13 mouse cellular contexts compared by ENCODE assay signal in the genomic region with DNA sequence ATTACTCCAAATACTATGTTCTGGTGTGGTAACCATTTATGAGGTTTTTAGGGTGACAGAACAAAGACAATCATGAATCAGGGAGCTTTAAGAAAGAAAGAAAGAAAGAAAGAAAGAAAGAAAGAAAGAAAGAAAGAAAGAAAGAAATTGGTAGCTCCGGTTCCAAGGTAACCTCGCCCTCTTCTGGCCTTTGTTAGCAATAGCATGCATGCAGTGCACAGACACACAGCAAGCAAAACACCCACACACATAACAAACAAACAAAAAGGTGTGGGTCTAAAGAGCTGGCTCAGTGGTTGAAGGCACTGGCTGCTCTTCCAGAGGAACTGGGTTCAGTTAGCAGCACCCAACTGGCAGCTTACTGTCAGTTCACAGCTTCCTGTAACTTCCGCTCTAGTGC. TPM values are rescaled to one million over a fixed set of nuclear protein-coding genes. Genes with fewer than 3 reads are reported as not detected.
DNase-seq lines count a peak whose midpoint lies in the region; ATAC-seq and TF ChIP-seq lines count a peak whose summit lies in the region.
"Had no signal": no experiment of that assay in that cellular context is flagged by ENCODE, and none has a peak within 500 bp of the region (broad histone marks: within the 10 kb centered on the region; RNA-seq: fewer than 3 reads in every experiment).

No protein-coding gene starts in this region.

- H3K27ac ChIP-seq in heart, postnatal 0 days (ENCODE audit: low read depth): no peak overlapping the region
- no peak overlapping the region for H3K27ac ChIP-seq in heart, embryonic 11.5 days (ENCODE audit: low read depth, low read length)
- no peak overlapping the region for H3K27ac ChIP-seq in midbrain, postnatal 0 days (ENCODE audit: low read depth, low read length)
- no peak overlapping the region for H3K27ac ChIP-seq in midbrain, embryonic 10.5 days (replicated peaks)
- no peak overlapping the region for H3K27ac ChIP-seq in stomach, postnatal 0 days (replicated peaks)
- H3K27ac ChIP-seq: macrophage had no signal

- no peaks in the 10 kb centered on the region for H3K9me3 ChIP-seq in heart, postnatal 0 days (replicated peaks; ENCODE audit: control insufficient read depth, low read length)
- no peaks in the 10 kb centered on the region for H3K9me3 ChIP-seq in heart, embryonic 11.5 days (replicated peaks; ENCODE audit: control insufficient read depth, low read length)
- no peaks in the 10 kb centered on the region for H3K9me3 ChIP-seq in midbrain, postnatal 0 days (ENCODE audit: low read length)
- H3K9me3 ChIP-seq in midbrain, embryonic 10.5 days (replicated peaks): no peaks in the 10 kb centered on the region
- H3K9me3 ChIP-seq in stomach, postnatal 0 days (ENCODE audit: control insufficient read depth, low read length): no peaks in the 10 kb centered on the region

- TF ChIP-seq EP300 in heart, postnatal 0 days (IDR thresholded peaks at IDR 0.05; ENCODE audit: low read depth): no peak
- no peak for TF ChIP-seq EP300 in stomach, postnatal 0 days (optimal IDR thresholded peaks at IDR 0.05)

- no peak overlapping the region for H3K4me2 ChIP-seq in heart, postnatal 0 days (ENCODE audit: low read depth, low read length)
- H3K4me2 ChIP-seq in heart, embryonic 11.5 days: no peak overlapping the region
- H3K4me2 ChIP-seq in midbrain, postnatal 0 days (ENCODE audit: low read depth, low read length, poor library complexity, severe bottlenecking): no peak overlapping the region
- no peak overlapping the region for H3K4me2 ChIP-seq in stomach, postnatal 0 days (replicated peaks; ENCODE audit: low read depth)

- ATAC-seq in heart, postnatal 0 days (ENCODE audit: insufficient read depth, low read depth): no peak
- no peak for ATAC-seq in heart, embryonic 11.5 days (replicated peaks; ENCODE audit: insufficient number of reproducible peaks, low FRiP score, low TSS enrichment)
- no peak for ATAC-seq in midbrain, postnatal 0 days (ENCODE audit: low FRiP score)
- no peak for ATAC-seq in stomach, postnatal 0 days (ENCODE audit: low FRiP score, low TSS enrichment)
- ATAC-seq: forebrain, embryonic 14.5 days had no signal

- no peak overlapping the region for H3K9ac ChIP-seq in heart, postnatal 0 days (replicated peaks; ENCODE audit: low read depth, low read length)
- H3K9ac ChIP-seq in heart, embryonic 11.5 days (ENCODE audit: low read depth, low read length): no peak overlapping the region
- no peak overlapping the region for H3K9ac ChIP-seq in midbrain, postnatal 0 days (replicated peaks; ENCODE audit: low read length, poor library complexity, severe bottlenecking)
- no peak overlapping the region for H3K9ac ChIP-seq in stomach, postnatal 0 days (ENCODE audit: low read length)

- DNase-seq in heart, postnatal 0 days (ENCODE audit: low spot score): no peak
- DNase-seq in midbrain, postnatal 0 days (ENCODE audit: low spot score): no peak
- DNase-seq in midbrain, embryonic 10.5 days (ENCODE audit: low spot score): no peak
- peak; percentile 46 for DNase-seq in ZHBTc4 (ENCODE audit: low read depth, low spot score)
- no peak for DNase-seq in stomach, postnatal 0 days (ENCODE audit: low spot score)
- no peak for DNase-seq in layer of hippocampus, adult 9-11 months
- no peak for DNase-seq in ovary, postnatal 10 days (ENCODE audit: low spot score)
- DNase-seq: adrenal gland, adult 2 months; cerebellum, adult 11 months; gastrocnemius, postnatal 36 days had no signal

- 74% methylated on average over 3 of the region's 3 CpGs for WGBS in heart, postnatal 0 days
- WGBS in heart, embryonic 11.5 days (ENCODE audit: insufficient replicate concordance): 61% methylated on average over 3 of the region's 3 CpGs
- 75% methylated on average over 3 of the region's 3 CpGs for WGBS in midbrain, postnatal 0 days
- 74% methylated on average over 3 of the region's 3 CpGs for WGBS in midbrain, embryonic 10.5 days
- 73% methylated on average over 3 of the region's 3 CpGs for WGBS in stomach, postnatal 0 days

- TF ChIP-seq CTCF in heart, postnatal 0 days (IDR thresholded peaks at IDR 0.05; ENCODE audit: low read depth): peak; percentile 32; the same call in 1 of the 2 replicates
- TF ChIP-seq CTCF in midbrain, postnatal 0 days (IDR thresholded peaks at IDR 0.05): peak; percentile 69
- TF ChIP-seq CTCF in stomach, postnatal 0 days (IDR thresholded peaks at IDR 0.05; ENCODE audit: low read depth): peak; percentile 62

- no peaks in the 10 kb centered on the region for H3K36me3 ChIP-seq in heart, postnatal 0 days (replicated peaks; ENCODE audit: control insufficient read depth, insufficient read depth, low read length)
- no peaks in the 10 kb centered on the region for H3K36me3 ChIP-seq in heart, embryonic 11.5 days (ENCODE audit: control insufficient read depth, insufficient read depth, low read length)
- H3K36me3 ChIP-seq in midbrain, postnatal 0 days (ENCODE audit: insufficient read depth, low read length): no peaks in the 10 kb centered on the region
- no peaks in the 10 kb centered on the region for H3K36me3 ChIP-seq in midbrain, embryonic 10.5 days
- H3K36me3 ChIP-seq in stomach, postnatal 0 days (ENCODE audit: control insufficient read depth, insufficient read depth, low read length): no peaks in the 10 kb centered on the region

- H3K4me3 ChIP-seq in heart, postnatal 0 days (ENCODE audit: low read depth, low read length): no peak overlapping the region
- H3K4me3 ChIP-seq in heart, embryonic 11.5 days (ENCODE audit: low read depth, low read length): no peak overlapping the region
- no peak overlapping the region for H3K4me3 ChIP-seq in midbrain, postnatal 0 days (ENCODE audit: low read depth, low read length)
- no peak overlapping the region for H3K4me3 ChIP-seq in midbrain, embryonic 10.5 days
- no peak overlapping the region for H3K4me3 ChIP-seq in stomach, postnatal 0 days (ENCODE audit: low read depth, low read length)

- no peaks in the 10 kb centered on the region for H3K4me1 ChIP-seq in heart, postnatal 0 days (ENCODE audit: control insufficient read depth, insufficient read depth)
- H3K4me1 ChIP-seq in heart, embryonic 11.5 days (ENCODE audit: control insufficient read depth, insufficient read depth, low read length): no peaks in the 10 kb centered on the region
- H3K4me1 ChIP-seq in midbrain, postnatal 0 days (ENCODE audit: insufficient read depth, low read length): no peaks in the 10 kb centered on the region
- no peaks in the 10 kb centered on the region for H3K4me1 ChIP-seq in midbrain, embryonic 10.5 days
- no peaks in the 10 kb centered on the region for H3K4me1 ChIP-seq in stomach, postnatal 0 days (replicated peaks; ENCODE audit: control insufficient read depth, insufficient read depth)

- H3K27me3 ChIP-seq in heart, postnatal 0 days (ENCODE audit: control insufficient read depth, insufficient read depth, low read length): no peaks in the 10 kb centered on the region
- H3K27me3 ChIP-seq in heart, embryonic 11.5 days (ENCODE audit: control insufficient read depth, insufficient read depth, low read length): no peaks in the 10 kb centered on the region
- H3K27me3 ChIP-seq in midbrain, postnatal 0 days (ENCODE audit: insufficient read depth, low read length): no peaks in the 10 kb centered on the region
- H3K27me3 ChIP-seq in midbrain, embryonic 10.5 days (ENCODE audit: low read depth, poor library complexity, severe bottlenecking): no peaks in the 10 kb centered on the region
- no peaks in the 10 kb centered on the region for H3K27me3 ChIP-seq in stomach, postnatal 0 days (ENCODE audit: control insufficient read depth, insufficient read depth, low read length)

RNA-seq across cellular contexts. Expression of a gene that starts 19.3 kb away (rescaled TPM):
- total RNA-seq in heart, postnatal 0 days (2014; rRNA removed; ENCODE audit: low replicate concordance): 2.9 and 3.5 TPM in 2 replicates
- 1.1 and 1.4 TPM in 2 replicates for polyA plus RNA-seq in heart, postnatal 0 days (2015; fragmentation: Nextera tagmentation; extraction: Ambion mirVana)
- 0.29 and 0.35 TPM in 2 replicates for polyA plus RNA-seq in heart, embryonic 11.5 days (2014; fragmentation: Nextera tagmentation; extraction: Ambion mirVana)
- 0.85 and 1.2 TPM in 2 replicates for total RNA-seq in midbrain, postnatal 0 days (2014; rRNA removed)
- 0.22 and 0.27 TPM in 2 replicates for polyA plus RNA-seq in midbrain, postnatal 0 days (2015; fragmentation: Nextera tagmentation; extraction: Ambion mirVana)
- polyA plus RNA-seq in midbrain, embryonic 10.5 days (2016; fragmentation: Nextera tagmentation; extraction: Ambion mirVana): 0.16 and 0.32 TPM in 2 replicates
- polyA plus RNA-seq in stomach, postnatal 0 days (2015; fragmentation: Nextera tagmentation; extraction: Ambion mirVana): 1.4 and 1.7 TPM in 2 replicates

RNA-seq across cellular contexts. Expression of a gene that starts 47.6 kb away (rescaled TPM):
- total RNA-seq in heart, postnatal 0 days (2014; rRNA removed; ENCODE audit: low replicate concordance): 9.7 and 26.6 TPM in 2 replicates
- polyA plus RNA-seq in heart, postnatal 0 days (2015; fragmentation: Nextera tagmentation; extraction: Ambion mirVana): 9.0 and 11.4 TPM in 2 replicates
- polyA plus RNA-seq in heart, embryonic 11.5 days (2014; fragmentation: Nextera tagmentation; extraction: Ambion mirVana): 3.3 and 5.1 TPM in 2 replicates
- total RNA-seq in midbrain, postnatal 0 days (2014; rRNA removed): 3.0 and 4.3 TPM in 2 replicates
- polyA plus RNA-seq in midbrain, postnatal 0 days (2015; fragmentation: Nextera tagmentation; extraction: Ambion mirVana): 1.9 and 3.3 TPM in 2 replicates
- 2.1 and 2.3 TPM in 2 replicates for polyA plus RNA-seq in midbrain, embryonic 10.5 days (2016; fragmentation: Nextera tagmentation; extraction: Ambion mirVana)
- polyA plus RNA-seq in stomach, postnatal 0 days (2015; fragmentation: Nextera tagmentation; extraction: Ambion mirVana): 9.5 and 9.8 TPM in 2 replicates

RNA-seq across cellular contexts. Expression of a gene that starts 48.3 kb away (rescaled TPM):
- 8.1 and 11.2 TPM in 2 replicates for total RNA-seq in heart, postnatal 0 days (2014; rRNA removed; ENCODE audit: low replicate concordance)
- polyA plus RNA-seq in heart, postnatal 0 days (2015; fragmentation: Nextera tagmentation; extraction: Ambion mirVana): 5.1 and 5.6 TPM in 2 replicates
- 3.4 and 4.0 TPM in 2 replicates for polyA plus RNA-seq in heart, embryonic 11.5 days (2014; fragmentation: Nextera tagmentation; extraction: Ambion mirVana)
- 1.9 and 2.3 TPM in 2 replicates for total RNA-seq in midbrain, postnatal 0 days (2014; rRNA removed)
- polyA plus RNA-seq in midbrain, postnatal 0 days (2015; fragmentation: Nextera tagmentation; extraction: Ambion mirVana): 0.93 and 1.2 TPM in 2 replicates
- polyA plus RNA-seq in midbrain, embryonic 10.5 days (2016; fragmentation: Nextera tagmentation; extraction: Ambion mirVana): 2.8 and 2.9 TPM in 2 replicates
- polyA plus RNA-seq in stomach, postnatal 0 days (2015; fragmentation: Nextera tagmentation; extraction: Ambion mirVana): 4.4 and 4.9 TPM in 2 replicates
